Mouse (Mus musculus) cerebellum, adult 11 months (tissue): ENCODE results near the gene Hspbp1.

Experiments used
- DNase-seq: peaks from one replicate; pipeline ENCODE4 v3.0.0; 2022

The Hspbp1 gene

GRCm38 (mm10) chr7:4684632-4685417 is at the start of gene Hspbp1:
TSS of gene Hspbp1 (minus strand) at chr7:4685068.
- peak; percentile 87 for DNase-seq

DNA sequence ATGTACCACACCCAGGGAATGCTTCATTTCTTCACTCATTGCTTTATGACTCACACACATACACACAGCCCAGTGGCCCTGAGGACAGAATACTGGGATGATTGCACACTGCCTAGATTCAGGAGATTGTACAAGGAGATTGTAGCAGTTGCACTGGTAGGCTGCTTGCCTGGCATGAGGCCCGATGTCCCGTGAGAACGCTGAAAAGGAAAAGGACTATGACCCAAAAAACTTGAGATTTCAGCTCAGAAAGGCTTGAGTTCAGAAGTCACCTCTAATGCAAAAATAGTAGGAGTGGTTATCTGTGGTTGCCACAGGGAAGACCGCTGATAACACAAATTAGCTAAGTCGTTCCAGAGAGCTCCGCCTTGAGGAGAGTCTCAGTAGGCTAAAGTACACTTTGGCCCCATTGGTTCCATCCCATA is 48.1 kb upstream of the Hspbp1 start:
- no peak for DNase-seq

GRCm38 (mm10) chr7:4731090-4731489 is 46.2 kb upstream of the Hspbp1 start:
- DNase-seq, result no peak

DNA sequence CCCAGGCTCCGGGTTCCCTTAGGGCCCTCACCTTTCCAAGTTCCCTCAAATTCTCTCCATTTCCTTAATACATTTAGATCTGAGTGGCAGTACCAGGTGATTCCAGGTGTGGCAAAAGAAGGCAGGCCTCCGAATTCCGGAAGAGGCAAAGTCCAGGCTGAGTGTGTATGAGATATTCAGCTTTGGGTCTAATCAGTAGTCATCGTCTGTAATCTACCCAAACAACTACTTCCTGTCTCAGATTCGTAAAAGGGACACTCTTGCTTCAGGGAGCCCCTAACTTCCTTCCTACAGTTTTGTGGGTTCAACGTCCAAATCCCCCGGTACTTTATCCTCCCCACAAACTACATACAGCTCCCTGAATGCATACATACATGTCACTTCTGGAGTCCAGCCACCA is 40.3 kb upstream of the Hspbp1 start, which contains the start of gene Tmem150b:
Gene Tmem150b, minus strand, starts transcription at position 81 of the 400 bp plus-strand sequence.
- DNase-seq, result no peak

DNA sequence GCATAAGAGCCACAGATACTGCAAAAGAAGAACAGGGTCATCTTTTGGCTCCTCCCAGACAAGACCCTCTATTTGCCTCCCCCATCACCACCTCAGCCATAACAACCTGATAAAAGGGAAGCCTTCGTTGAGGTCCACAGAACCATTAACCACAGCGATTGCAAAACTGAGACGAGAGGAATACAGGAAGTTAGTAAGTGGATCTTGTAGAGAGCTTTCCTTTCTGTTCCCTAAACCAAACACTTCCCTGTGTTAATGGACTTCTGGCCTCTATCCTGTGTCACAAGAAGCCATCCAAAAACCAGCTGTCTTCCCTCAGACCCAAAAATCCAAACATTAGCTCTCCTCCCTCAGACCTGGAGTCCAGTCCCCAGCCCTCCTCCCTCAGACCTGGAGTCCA is 39.5 kb upstream of the Hspbp1 start:
- DNase-seq, result no peak

GRCm38 (mm10) chr7:4723508-4723907 is 38.6 kb upstream of the Hspbp1 start:
- DNase-seq, result peak; percentile 33

GRCm38 (mm10) chr7:4719276-4719675 is 34.4 kb upstream of the Hspbp1 start:
- DNase-seq, result no peak

GRCm38 (mm10) chr7:4716955-4717354 is 32.1 kb upstream of the Hspbp1 start:
- no peak for DNase-seq

GRCm38 (mm10) chr7:4712594-4712993 is 27.7 kb upstream of the Hspbp1 start:
- DNase-seq, result no peak

DNA sequence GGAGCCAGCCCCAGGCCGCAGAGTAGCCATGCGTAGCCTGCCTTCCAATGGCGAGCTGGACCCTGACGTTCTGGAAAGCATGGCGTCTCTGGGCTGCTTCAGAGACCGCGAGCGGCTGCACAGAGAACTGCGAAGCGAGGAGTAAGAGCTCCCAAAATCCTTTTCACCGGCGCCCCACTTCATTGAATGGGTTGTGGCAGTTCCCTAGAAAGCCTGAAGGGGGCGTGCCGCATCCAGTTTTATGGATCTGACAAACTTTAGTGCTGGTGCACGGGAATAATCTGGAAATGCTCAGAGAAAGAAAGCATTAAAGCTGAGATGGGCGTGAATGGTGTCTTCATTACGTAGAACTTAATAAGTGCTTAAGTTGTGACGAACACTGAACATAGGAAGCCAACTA is 20.2 kb upstream of the Hspbp1 start:
- peak; percentile 42 for DNase-seq

- DNase-seq, result no peak
Observed at GRCm38 (mm10) chr7:4703195-4703594, 18.3 kb upstream of the Hspbp1 start.

- no peak for DNase-seq
Observed at GRCm38 (mm10) chr7:4702334-4702733, 17.5 kb upstream of the Hspbp1 start.

DNA sequence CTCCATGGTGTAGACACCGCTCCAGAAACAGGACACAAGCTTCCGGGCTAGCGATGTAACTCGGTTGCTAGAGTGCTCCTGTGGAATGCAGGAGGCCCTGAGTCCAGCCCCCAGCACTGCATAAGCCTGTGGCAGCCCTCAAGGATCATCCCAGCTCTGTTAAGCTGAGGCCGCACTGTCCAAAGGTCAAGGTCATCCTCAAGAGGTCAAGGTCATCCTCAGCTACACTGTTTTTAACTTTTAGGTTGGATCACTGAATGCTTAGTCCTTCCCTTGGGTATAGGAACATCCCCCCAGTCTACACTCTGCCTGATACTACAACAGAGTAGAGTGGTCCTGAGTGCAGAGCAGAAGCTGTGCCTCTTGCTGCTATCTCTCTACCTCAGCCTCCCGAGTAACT is 8.1 kb upstream of the Hspbp1 start:
- DNase-seq, result no peak

- peak; percentile 52 for DNase-seq
Observed at GRCm38 (mm10) chr7:4690951-4691653, 6.2 kb upstream of the Hspbp1 start.

DNA sequence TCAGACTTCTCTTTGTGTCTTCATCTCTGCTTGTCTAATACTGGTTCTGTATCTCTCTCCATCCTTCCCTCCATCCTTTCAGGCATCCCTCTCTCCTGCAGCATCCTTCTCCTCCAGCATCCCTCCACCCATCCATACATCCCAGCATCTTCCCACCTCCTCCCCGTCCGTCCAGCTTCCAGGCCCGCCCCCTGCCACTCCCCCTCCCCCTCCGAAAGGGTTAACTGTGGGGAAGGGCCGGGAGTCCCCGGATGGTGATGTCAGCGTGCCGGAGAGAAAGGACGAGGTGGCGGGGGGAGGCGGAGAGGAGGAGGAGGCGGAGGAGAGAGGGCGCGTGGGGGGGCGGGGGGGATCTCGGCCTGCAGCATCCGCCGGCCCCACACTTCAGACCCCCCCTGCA is 5.5 kb upstream of the Hspbp1 start, which contains the start of gene Brsk1:
Gene Brsk1, plus strand, starts transcription at position 218 of the 400 bp plus-strand sequence.
- DNase-seq, result peak; percentile 80

DNA sequence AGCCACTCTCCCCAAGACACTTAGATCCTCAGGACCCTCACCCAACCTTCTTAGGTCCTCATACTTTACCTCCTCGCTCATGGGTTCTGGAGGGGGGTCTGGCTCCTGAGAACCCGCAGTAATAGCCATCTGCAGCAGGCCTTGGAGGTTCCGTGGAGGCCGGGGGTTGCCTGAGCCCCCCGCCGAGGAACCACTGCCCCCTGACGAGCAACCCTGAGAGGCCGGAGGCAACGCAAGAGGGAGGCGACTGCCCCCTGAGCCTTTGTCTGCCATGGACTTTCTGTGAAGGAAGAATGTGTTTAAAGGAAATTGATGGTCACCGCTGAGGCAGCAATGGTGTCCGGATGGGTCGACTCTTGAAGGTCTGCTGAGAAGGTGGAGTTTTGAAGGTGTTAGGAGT is 665 bp downstream of the Hspbp1 start:
- DNase-seq, result no peak

DNA sequence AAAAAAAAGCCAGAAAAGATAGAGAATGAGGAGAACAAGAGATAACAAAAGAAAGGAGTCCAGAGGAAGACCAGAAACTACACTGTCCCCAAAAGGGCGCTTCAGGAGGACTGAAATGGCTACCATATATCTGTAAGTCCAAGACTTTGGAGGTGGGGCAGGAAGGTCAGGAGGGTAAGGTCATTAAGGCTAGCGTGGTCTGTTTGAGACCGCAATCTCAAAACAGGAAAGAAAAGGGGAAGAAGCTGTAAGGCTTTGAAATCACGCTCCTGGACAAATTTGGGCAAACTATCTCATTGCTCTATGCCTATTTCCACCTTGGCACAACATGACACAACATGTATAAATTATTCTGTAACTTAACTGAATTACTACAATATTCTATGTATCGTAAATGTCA is 1.6 kb downstream of the Hspbp1 start:
- DNase-seq, result no peak

- no peak for DNase-seq
Observed at GRCm38 (mm10) chr7:4675200-4675599, 9.7 kb downstream of the Hspbp1 start.

- DNase-seq, result no peak
Observed at GRCm38 (mm10) chr7:4674114-4674731, 10.6 kb downstream of the Hspbp1 start.

DNA sequence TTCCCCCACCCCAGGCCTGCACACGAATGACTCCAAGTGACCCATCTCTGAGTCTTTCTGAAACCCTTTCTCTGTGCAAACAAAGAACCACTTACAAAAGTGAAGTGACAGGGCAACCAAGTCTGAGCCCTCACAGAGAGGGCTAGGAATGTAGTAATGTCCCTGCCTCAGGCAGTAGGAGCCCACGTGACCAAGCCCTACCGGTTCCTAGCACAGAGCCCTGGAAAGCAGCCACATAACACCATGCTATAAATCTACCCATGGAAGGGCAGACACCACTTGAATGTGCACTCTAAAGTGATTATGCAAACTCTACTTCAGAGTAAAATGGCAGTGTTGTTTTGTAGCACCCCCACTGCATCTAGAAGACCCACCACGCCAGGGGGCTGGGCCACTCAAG is 12.9 kb downstream of the Hspbp1 start:
- DNase-seq, result no peak

- no peak for DNase-seq
Observed at GRCm38 (mm10) chr7:4670655-4671255, 14.1 kb downstream of the Hspbp1 start.

- DNase-seq, result no peak
Observed at GRCm38 (mm10) chr7:4669156-4669555, 15.7 kb downstream of the Hspbp1 start.

- DNase-seq, result no peak
Observed at GRCm38 (mm10) chr7:4668506-4668905, 16.4 kb downstream of the Hspbp1 start.
